Mouse (Mus musculus) lung, embryonic 16.5 days (tissue): ENCODE measurements around the gene Ntan1. TPM values are rescaled to one million over a fixed set of nuclear protein-coding genes. Genes with fewer than 3 reads are reported as not detected.

Experiments used
- ATAC-seq: fragments of 200-750 bp; cut with Nextera tagmentation; 2 replicates; pipeline ENCODE4 v1.8.0; 2017; ENCODE audit warnings: low read depth, mild to moderate bottlenecking, moderate library complexity
- H3K27ac ChIP-seq: fragments of 300-500 bp; sonication (generic); 2 replicates; pipeline ENCODE4 v1.5.1; 2014; ENCODE audit warnings: mild to moderate bottlenecking, control low read depth, low read length
- H3K27me3 ChIP-seq: fragments of 300-500 bp; sonication (generic); 2 replicates; pipeline ENCODE4 v1.6.1; 2014; ENCODE audit warnings: low read depth, low read length, mixed read lengths; ENCODE audit not compliant: control insufficient read depth, insufficient read depth
- H3K36me3 ChIP-seq: fragments of 300-500 bp; sonication (generic); 2 replicates; pipeline ENCODE4 v1.6.1; 2014; ENCODE audit warnings: low read length; ENCODE audit not compliant: control insufficient read depth, insufficient read depth
- H3K4me1 ChIP-seq: fragments of 300-500 bp; sonication (generic); replicated peaks from 2 replicates; pipeline ENCODE4 v1.6.1; 2014; ENCODE audit warnings: low read length, mixed read lengths; ENCODE audit not compliant: control insufficient read depth, insufficient read depth
- H3K4me2 ChIP-seq: fragments of 300-500 bp; sonication (generic); 2 replicates; pipeline ENCODE4 v1.6.1; 2014; ENCODE audit warnings: low read depth, low read length, control low read depth
- H3K4me3 ChIP-seq: fragments of 300-500 bp; sonication (generic); 2 replicates; pipeline ENCODE4 v1.5.1; 2014; ENCODE audit warnings: mild to moderate bottlenecking, low read length, control low read depth
- H3K9ac ChIP-seq: fragments of 300-500 bp; sonication (generic); 2 replicates; pipeline ENCODE4 v1.6.1; 2014; ENCODE audit warnings: low read length, control low read depth
- H3K9me3 ChIP-seq: fragments of 300-500 bp; sonication (generic); 2 replicates; pipeline ENCODE4 v1.6.1; 2016; ENCODE audit warnings: low read length; ENCODE audit not compliant: control insufficient read depth
- WGBS: fragments of 180-500 bp; shearing (Covaris S2); extraction: QIAGEN DNeasy Blood & Tissue Kit; methylation state at CpG from one replicate; pipeline ENCODE4 v1.1.7; 2014; 5-methylcytosine and 5-hydroxymethylcytosine counted together
- polyA plus RNA-seq: library from polyadenylated mRNA; unstranded; fragments of >200 nt; fragmentation: Nextera tagmentation; extraction: Ambion mirVana; gene quantifications from 2 replicates; pipeline ENCODE4 v1.2.1, GENCODE M21; 2015

Ntan1 gene
- polyA plus RNA-seq, 1 experiment from 2014 or later, result 166 TPM

DNA sequence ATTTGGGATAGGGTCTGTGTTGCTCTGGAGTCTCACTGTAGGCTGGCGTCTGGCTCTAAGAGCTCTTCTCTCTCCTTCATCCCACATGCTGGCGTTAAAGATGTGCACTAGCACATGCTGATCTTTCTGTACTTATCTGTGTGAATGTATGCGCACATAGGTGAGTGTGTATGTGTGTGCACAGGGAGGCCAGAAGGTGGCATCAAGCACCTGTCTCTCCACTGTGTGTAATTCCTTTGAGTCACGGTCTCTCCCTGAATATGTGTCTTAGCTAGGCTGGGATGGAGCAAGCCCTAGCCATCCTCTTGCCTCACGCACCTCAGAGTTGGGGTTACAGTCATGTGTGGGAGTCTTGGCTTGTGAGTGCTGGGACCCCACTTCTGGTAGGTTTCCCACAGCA, 2.1 kb downstream of the Ntan1 start:
- no peaks in the 10 kb centered on the region for H3K27me3 ChIP-seq
- H3K9me3 ChIP-seq, result no peaks in the 10 kb centered on the region
- 0 out of 2 replicates have a peak, but pooled peaks cover 2% of the 10 kb centered on the region for H3K36me3 ChIP-seq
- H3K9ac ChIP-seq, result no peak overlapping the region
- peak overlapping the region; percentile 68; the same call in 1 of the 2 replicates for H3K4me2 ChIP-seq
- peaks cover 13% of the 10 kb centered on the region for H3K4me1 ChIP-seq
- no peak overlapping the region for H3K27ac ChIP-seq
- no peak overlapping the region for H3K4me3 ChIP-seq
- no peak for ATAC-seq
- WGBS, result 95% methylated on average over 5 of the region's 5 CpGs

DNA sequence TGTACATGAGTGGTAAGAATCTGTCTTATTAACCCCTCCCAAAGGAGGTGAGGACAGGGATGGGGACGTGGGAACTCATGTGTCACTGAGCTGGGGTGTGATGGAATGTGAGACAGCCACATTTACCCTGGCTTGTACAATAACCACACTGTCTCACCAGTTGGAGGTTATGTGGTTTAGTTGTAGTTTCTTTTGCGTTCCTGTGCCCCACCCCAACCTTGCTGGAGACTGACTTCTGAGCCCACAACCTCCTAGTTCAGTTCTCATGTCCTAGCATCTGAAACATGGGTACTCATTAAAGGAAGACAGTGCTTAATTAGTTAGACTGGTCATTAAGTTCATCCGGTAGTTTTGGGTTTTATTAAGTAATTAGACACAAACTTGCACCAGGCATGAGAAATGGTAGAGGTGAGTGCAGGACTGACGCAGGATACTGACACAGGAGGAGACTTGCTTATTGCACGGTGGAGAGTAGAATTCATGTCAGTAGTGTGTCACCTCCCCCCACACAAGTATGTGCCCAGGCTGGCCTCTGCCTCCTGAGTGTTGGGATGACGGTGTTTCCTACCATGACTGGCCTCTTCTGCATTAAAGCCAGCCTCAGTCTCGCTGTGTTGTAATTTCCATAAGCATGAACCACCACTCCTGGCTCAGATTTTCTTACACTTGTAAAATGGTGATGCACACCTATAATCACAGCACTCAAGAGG, 7.3 kb downstream of the Ntan1 start:
- ATAC-seq, result no peak
- Histone ChIP-seq H3K27me3 (no peaks in the 10 kb centered on the region), H3K9me3 (no peaks in the 10 kb centered on the region), H3K27ac (no peak overlapping the region), H3K4me1 (no peaks in the 10 kb centered on the region), H3K9ac (no peak overlapping the region), H3K4me2 (no peak overlapping the region), H3K4me3 (no peak overlapping the region), H3K36me3 (peaks cover 23% of the 10 kb centered on the region)
- 59% methylated on average over 7 of the region's 7 CpGs for WGBS

DNA sequence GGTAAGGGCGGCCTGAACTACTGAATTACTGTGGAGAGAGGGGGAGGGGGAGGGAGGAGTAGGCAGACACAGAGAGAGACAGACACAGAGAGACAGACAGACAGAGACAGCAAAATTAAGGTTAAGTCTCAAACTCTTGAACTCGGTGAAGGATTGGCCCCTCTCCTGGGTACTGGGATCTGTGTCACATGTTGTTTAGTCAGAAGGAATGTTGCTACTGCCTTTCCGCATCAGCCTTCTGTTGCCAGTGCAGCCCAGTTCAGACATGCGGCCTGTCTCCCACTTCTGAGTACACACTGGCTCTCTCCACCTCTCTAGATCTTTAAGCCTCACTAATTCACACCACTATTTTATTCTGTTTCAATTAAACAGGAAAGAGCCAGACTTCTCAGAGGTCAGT, 7.9 kb downstream of the Ntan1 start:
- H3K4me2 ChIP-seq, result no peak overlapping the region
- whole genome bisulfite sequencing, result 77% methylated on average over 4 of the region's 4 CpGs
- H3K4me3 ChIP-seq, result no peak overlapping the region
- H3K27me3 ChIP-seq, result no peaks in the 10 kb centered on the region
- H3K27ac ChIP-seq, result no peak overlapping the region
- ATAC-seq, result 0 out of 2 replicates have a peak, but pooled peaks have one; percentile 17
- no peak overlapping the region for H3K9ac ChIP-seq
- H3K4me1 ChIP-seq, result no peaks in the 10 kb centered on the region
- no peaks in the 10 kb centered on the region for H3K9me3 ChIP-seq
- peaks cover 27% of the 10 kb centered on the region for H3K36me3 ChIP-seq

DNA sequence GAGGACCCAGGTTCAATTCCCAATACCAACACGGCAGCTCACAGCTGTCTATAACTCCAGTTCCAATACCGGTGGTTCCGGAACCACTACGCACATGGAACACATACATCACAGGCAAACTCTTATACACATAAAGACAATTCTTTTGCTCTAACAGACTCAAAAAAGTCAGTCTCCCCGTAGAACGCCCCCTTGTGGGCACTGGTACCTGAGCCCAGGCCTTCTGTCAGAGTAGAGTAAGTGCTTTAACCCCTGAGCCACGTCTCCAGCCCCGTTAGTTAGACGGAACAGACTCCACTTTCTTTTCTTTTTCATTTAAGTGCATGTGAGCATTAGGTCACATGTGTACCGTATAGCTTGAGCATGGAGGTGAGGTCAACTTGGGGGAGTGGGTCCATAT, 11.8 kb downstream of the Ntan1 start:
- Histone ChIP-seq H3K4me2 (no peak overlapping the region), H3K27ac (no peak overlapping the region), H3K36me3 (peaks cover 49% of the 10 kb centered on the region), H3K9ac (no peak overlapping the region), H3K4me3 (no peak overlapping the region), H3K4me1 (no peaks in the 10 kb centered on the region), H3K9me3 (no peaks in the 10 kb centered on the region), H3K27me3 (no peaks in the 10 kb centered on the region)
- ATAC-seq, result no peak
- 86% methylated on average over 10 of the region's 10 CpGs for WGBS

DNA sequence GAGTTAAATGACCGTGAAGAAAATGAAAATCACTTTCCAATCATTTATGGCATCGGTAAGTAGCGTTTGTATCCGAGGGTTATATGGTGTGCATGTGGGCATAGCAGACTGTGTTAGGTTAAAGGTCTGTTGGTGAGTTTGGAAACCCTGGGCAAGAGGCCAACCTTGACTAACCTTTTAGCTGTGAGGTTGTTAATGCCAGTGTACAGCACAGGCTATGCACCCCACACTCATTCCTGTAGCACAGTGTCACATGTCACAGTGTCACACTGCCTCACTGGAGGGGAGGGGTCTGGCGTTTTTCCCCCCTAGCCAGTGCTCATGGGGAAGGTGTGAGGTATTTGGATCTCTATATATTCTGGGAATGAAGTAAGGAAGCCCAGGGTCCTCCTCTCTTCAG, 13.0 kb downstream of the Ntan1 start:
- Histone ChIP-seq H3K9me3 (no peaks in the 10 kb centered on the region), H3K27me3 (no peaks in the 10 kb centered on the region), H3K4me2 (no peak overlapping the region), H3K27ac (no peak overlapping the region), H3K9ac (no peak overlapping the region), H3K4me1 (no peaks in the 10 kb centered on the region), H3K4me3 (no peak overlapping the region), H3K36me3 (peaks cover 56% of the 10 kb centered on the region)
- ATAC-seq, result no peak; the same call in 1 of the 2 replicates
- 77% methylated on average over 5 of the region's 5 CpGs for WGBS

DNA sequence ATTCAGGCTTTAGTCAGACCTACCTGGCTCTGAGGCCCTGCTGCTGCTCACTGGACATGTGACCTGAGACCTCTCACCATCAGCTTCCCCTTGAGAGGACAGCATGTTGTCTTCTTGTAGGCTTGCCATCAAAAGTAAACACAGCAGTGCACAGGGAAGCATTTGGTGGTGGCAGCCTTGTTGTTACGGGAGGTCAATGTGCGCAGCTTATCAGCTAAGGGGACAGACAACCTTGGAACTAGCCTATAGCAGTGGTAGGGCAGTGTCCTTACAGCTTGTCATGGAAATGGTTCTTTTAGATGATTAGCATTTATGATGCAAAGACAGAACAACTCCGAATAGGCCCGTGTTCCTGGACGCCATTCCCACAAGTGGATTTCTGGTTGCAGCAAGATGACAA, 15.7 kb downstream of the Ntan1 start:
- ATAC-seq, result no peak
- no peaks in the 10 kb centered on the region for H3K9me3 ChIP-seq
- peaks cover 59% of the 10 kb centered on the region for H3K36me3 ChIP-seq
- WGBS, result 87% methylated on average over 5 of the region's 5 CpGs
- no peak overlapping the region for H3K4me2 ChIP-seq
- no peak overlapping the region for H3K9ac ChIP-seq
- H3K4me1 ChIP-seq, result no peaks in the 10 kb centered on the region
- H3K27me3 ChIP-seq, result no peaks in the 10 kb centered on the region
- no peak overlapping the region for H3K4me3 ChIP-seq
- no peak overlapping the region for H3K27ac ChIP-seq

DNA sequence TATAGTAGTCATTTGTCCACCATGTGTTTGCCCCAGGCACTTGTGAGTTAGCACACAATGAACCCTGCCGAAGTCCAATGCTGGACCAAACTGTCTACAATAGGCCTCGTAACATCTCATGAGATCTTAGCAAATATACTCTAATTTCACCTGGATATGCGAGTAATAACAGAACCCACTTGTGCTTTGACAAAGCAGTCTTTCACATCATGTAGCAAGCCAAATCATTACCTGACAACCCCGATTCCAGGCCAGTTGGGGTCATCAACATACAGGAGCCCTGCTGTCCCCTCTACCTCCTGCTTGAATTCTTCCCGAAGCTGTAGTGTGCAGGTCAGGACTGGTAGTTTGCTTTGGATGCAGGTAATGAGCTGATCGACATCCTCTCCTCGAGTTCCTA, 21.4 kb downstream of the Ntan1 start:
- no peak for ATAC-seq

DNA sequence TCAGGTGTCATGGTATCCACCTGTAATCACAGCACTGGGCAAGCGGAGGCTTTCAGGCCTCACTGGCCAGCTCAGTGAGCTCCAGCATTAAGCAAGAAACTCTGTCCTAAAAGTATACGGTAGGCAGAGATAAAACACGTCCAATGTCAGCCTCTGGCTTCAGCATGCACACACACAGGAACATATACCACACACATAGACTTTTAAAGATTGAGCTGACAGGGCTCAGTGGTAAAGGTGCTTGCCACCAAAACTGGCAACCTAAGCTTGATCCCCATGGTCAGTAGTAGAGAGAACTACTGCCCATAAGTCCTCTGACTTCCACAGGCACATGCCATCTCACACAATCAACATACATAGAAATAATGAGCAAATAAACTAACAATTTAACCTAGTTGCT, 22.3 kb downstream of the Ntan1 start:
- no peak overlapping the region for H3K9ac ChIP-seq
- H3K36me3 ChIP-seq, result peaks cover 54% of the 10 kb centered on the region
- no peak overlapping the region for H3K4me2 ChIP-seq
- H3K9me3 ChIP-seq, result no peaks in the 10 kb centered on the region
- H3K4me1 ChIP-seq, result no peaks in the 10 kb centered on the region
- H3K4me3 ChIP-seq, result no peak overlapping the region
- no peak for ATAC-seq
- no peaks in the 10 kb centered on the region for H3K27me3 ChIP-seq
- 69% methylated on average over 3 of the region's 3 CpGs for WGBS
- no peak overlapping the region for H3K27ac ChIP-seq

More for the DNA sequence above, 21.4 kb downstream of the Ntan1 start:
- 72% methylated on average over 7 of the region's 7 CpGs for WGBS
- Histone ChIP-seq H3K9ac (no peak overlapping the region), H3K27ac (no peak overlapping the region), H3K27me3 (no peaks in the 10 kb centered on the region), H3K4me1 (no peaks in the 10 kb centered on the region), H3K36me3 (peaks cover 51% of the 10 kb centered on the region), H3K4me3 (no peak overlapping the region), H3K9me3 (no peaks in the 10 kb centered on the region), H3K4me2 (no peak overlapping the region)

DNA sequence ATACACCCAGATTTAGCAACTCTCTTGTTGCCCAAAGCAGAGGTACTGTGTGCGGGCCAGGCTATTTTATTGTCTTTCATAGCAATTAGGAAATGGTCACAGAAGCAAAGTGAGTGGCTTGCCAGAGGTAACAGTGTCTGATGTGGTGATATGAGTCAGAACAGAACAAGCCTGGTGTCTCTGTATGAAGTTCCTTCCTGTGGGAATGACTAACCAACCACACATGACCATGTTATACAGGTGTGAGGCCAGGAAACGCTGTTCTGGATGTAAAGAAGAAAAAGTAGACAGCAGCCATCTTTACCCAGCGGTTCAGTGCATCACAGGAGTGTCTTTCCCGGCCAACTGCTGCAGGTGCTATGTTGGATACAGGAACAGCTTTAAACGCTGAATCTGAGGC, 26.4 kb downstream of the Ntan1 start:
- Histone ChIP-seq H3K4me3 (no peak overlapping the region), H3K4me1 (no peaks in the 10 kb centered on the region), H3K27me3 (no peaks in the 10 kb centered on the region), H3K27ac (no peak overlapping the region), H3K4me2 (no peak overlapping the region), H3K36me3 (peaks cover 29% of the 10 kb centered on the region), H3K9ac (no peak overlapping the region), H3K9me3 (no peaks in the 10 kb centered on the region)
- WGBS, result 91% methylated on average over 5 of the region's 5 CpGs
- no peak for ATAC-seq
